Mouse (Mus musculus) leukemia stem cell, adult 10-12 weeks (primary cell): ENCODE data around the gene Gm5751. TPM values are rescaled to one million over a fixed set of nuclear protein-coding genes. Genes with fewer than 3 reads are reported as not detected.

Experiments
- polyA plus RNA-seq: library from polyadenylated mRNA; stranded (reverse); fragments of >175 nt; gene quantifications from 2 replicates; pipeline ENCODE4 v1.2.3, GENCODE M21; 2012; ENCODE audit warnings: low replicate concordance

Gm5751 gene
- not detected in 2 replicates for polyA plus RNA-seq

DNA sequence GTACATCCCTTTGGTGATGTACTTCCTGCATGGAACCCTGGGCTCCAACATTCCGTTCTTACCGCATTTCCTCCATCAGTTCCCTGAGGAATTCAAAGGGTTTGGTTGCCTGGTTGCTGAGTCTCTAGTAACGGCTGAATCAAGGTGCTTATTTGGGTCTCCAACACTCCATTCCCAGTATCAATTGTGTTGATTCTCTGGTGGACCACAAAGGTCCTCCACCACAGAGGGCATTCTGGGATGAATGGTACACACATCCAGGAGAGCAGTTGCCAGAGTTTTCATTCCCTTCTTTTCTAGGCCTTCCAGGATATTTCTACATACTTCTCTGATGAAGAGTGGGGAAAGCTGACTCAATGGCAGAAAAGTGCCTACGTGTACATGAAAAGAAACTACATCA, at the start of gene Gm5751:
Gm5751 (plus strand) TSS at position 301 of the 400 bp plus-strand sequence.

DNA sequence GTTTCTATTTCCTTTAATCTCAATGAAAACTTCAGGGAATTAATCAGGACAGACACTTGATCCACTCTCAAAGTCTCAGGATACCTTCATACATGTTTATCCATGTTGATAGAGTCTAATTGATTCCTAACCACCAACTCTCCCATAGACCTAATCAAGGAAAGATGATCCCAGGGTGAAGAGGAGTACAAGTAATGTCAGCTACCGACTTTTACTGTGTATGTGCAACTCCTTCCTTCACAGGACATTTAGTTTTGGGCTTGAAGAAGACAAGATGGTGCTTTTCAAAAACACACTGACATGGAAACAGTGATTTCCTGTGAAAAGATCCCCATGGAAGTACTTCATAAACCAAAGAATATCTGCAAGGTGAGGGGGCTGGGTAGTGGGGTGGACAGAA, 30.4 kb upstream of the Gm5751 start, which contains the start of gene Gm6592:
Gm6592 (plus strand) TSS at position 301 of the 400 bp plus-strand sequence.

DNA sequence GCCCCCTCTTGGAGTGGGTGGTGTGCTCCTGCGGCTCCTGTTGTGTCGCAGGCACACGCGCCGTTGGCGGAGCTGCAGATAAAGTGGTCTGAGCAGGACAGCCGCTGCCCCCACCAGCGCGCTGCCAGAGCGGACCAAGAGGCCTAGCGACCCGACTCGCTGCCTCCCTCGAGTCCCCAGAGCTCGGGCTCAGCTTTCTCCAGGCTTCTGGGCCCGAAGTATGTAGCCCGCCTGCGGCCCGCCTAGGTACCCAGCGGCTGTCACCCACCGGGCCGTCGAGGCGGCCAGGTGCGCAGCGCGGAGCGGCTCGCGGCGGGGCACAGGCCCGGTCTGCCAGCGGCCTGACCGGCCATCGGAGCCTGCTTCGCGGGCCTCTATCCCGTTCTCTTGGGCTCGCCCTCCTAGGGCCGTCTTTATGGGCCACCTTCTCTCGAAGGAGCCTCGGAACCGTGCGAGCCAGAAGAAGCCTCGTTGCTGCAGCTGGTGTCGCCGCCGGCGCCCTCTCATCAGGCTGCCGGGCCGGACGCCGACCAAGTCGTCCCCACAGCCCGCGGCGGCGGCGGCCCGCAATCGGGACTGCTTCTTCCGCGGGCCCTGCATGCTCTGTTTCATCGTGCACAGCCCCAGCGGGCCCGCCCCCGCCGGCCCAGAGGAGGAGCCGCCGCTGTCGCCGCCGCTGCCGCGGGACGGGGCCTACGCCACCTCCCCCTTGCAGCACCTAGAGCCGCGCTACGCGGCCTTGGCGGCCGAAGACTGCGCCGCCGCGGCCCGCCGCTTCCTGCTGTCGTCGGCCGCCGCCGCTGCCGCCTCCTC, 18.5 kb downstream of the Gm5751 start, which contains the start of gene B630019K06Rik:
B630019K06Rik (plus strand) TSS at position 40 of the 813 bp plus-strand sequence.

Other genes starting within 250 kb of the Gm5751 start
- gene Ssxb8, start 183.4 kb upstream of the Gm5751 start, polyA plus RNA-seq: not detected in 2 replicates
- not detected in 2 replicates for gene Ssx9, start 125.8 kb upstream of the Gm5751 start, polyA plus RNA-seq
- gene Ssxb5, start 70.6 kb upstream of the Gm5751 start, polyA plus RNA-seq: not detected in 2 replicates
- not detected in 2 replicates for gene Gm6592, start 30.3 kb upstream of the Gm5751 start, polyA plus RNA-seq
- 0.68 and 1.1 TPM in 2 replicates for gene B630019K06Rik, start 18.1 kb downstream of the Gm5751 start, polyA plus RNA-seq
- not detected in 2 replicates for gene Fthl17b, start 88.7 kb downstream of the Gm5751 start, polyA plus RNA-seq
- not detected in 2 replicates for gene Fthl17c, start 102.3 kb downstream of the Gm5751 start, polyA plus RNA-seq
- gene Fthl17d, start 112.5 kb downstream of the Gm5751 start, polyA plus RNA-seq: not detected in 2 replicates
- gene Fthl17e, start 159.2 kb downstream of the Gm5751 start, polyA plus RNA-seq: not detected in 2 replicates
- not detected in 2 replicates for gene Fthl17f, start 188.8 kb downstream of the Gm5751 start, polyA plus RNA-seq
- gene 4930402K13Rik, start 230.3 kb downstream of the Gm5751 start, polyA plus RNA-seq: not detected in 2 replicates